Mouse (Mus musculus) gastrocnemius, postnatal 14 days (tissue): ENCODE measurements at regions not wholly inside any gene's neighbourhood (a gene's known extent, or its start where the extent isn't known, plus 50 kb on each side); places are given as distances from the start of the nearest gene placed in this dataset.

Experiments
- DNase-seq: peaks from one replicate; pipeline ENCODE4 v3.0.0; 2021; ENCODE audit warnings: mixed read lengths
- intact Hi-C: fragments of 180-260 bp; cut with DNase I; formaldehyde crosslinking; loops from one replicate; pipeline ENCODE4 v1.15.1; 2025; ENCODE audit warnings: low total_unique reads

GRCm38 (mm10) chr14:86233305-86233704 is 907.7 kb downstream of the Diaph3 start:
- intact Hi-C loops, result no loop called here
- no peak for DNase-seq

GRCm38 (mm10) chr14:86230609-86231008 is 910.4 kb downstream of the Diaph3 start:
- intact Hi-C loops, result no loop called here

GRCm38 (mm10) chr14:86229755-86230154 is 911.3 kb downstream of the Diaph3 start:
- no peak for DNase-seq
- intact Hi-C loops, result no loop called here

More at GRCm38 (mm10) chr14:86230609-86231008, 910.4 kb downstream of the Diaph3 start:
- no peak for DNase-seq

- intact Hi-C loops, result no loop called here
- no peak for DNase-seq
These were observed 925.3 kb downstream of the Diaph3 start for GRCm38 (mm10) chr14:86215711-86216110.

- intact Hi-C loops, result no loop called here
- DNase-seq, result no peak
These were observed 929.4 kb downstream of the Diaph3 start for GRCm38 (mm10) chr14:86211654-86212053.

GRCm38 (mm10) chr14:86204582-86204981 is 936.5 kb downstream of the Diaph3 start:
- intact Hi-C loops, result no loop called here
- no peak for DNase-seq

GRCm38 (mm10) chr14:86197864-86198263 is 943.2 kb downstream of the Diaph3 start:
- intact Hi-C loops, result loop anchor here (10.0 kb wide), 1 partner anchor 87 kb away; no protein-coding TSS in a partner anchor
- DNase-seq, result no peak

GRCm38 (mm10) chr14:86184663-86185381 is 956.2 kb downstream of the Diaph3 start:
- intact Hi-C loops, result no loop called here
- DNase-seq, result no peak

- DNase-seq, result no peak
- intact Hi-C loops, result no loop called here
These were observed 962.5 kb downstream of the Diaph3 start for GRCm38 (mm10) chr14:86178517-86178916.

- intact Hi-C loops, result no loop called here
- DNase-seq, result no peak
These were observed 969.9 kb downstream of the Diaph3 start for GRCm38 (mm10) chr14:86171118-86171517.

GRCm38 (mm10) chr14:86159151-86159550 is 981.9 kb downstream of the Diaph3 start:
- no peak for DNase-seq
- intact Hi-C loops, result no loop called here

GRCm38 (mm10) chr14:86154688-86155087 is 986.3 kb downstream of the Diaph3 start:
- DNase-seq, result no peak
- intact Hi-C loops, result no loop called here

GRCm38 (mm10) chr14:86151276-86151675 is 989.8 kb downstream of the Diaph3 start:
- intact Hi-C loops, result no loop called here
- DNase-seq, result no peak

- intact Hi-C loops, result no loop called here
- DNase-seq, result no peak
These were observed 990.6 kb downstream of the Diaph3 start for GRCm38 (mm10) chr14:86150329-86150866.

- intact Hi-C loops, result no loop called here
- no peak for DNase-seq
These were observed 1025.6 kb downstream of the Diaph3 start for GRCm38 (mm10) chr14:86115254-86116057.

- DNase-seq, result no peak
- intact Hi-C loops, result no loop called here
These were observed 1039.5 kb downstream of the Diaph3 start for GRCm38 (mm10) chr14:86101497-86101896.

GRCm38 (mm10) chr14:86070313-86071100 is 1070.5 kb downstream of the Diaph3 start:
- no peak for DNase-seq
- intact Hi-C loops, result no loop called here

- intact Hi-C loops, result no loop called here
- no peak for DNase-seq
These were observed 1071.7 kb downstream of the Diaph3 start for GRCm38 (mm10) chr14:86069329-86069728.

GRCm38 (mm10) chr14:86067743-86068142 is 1073.3 kb downstream of the Diaph3 start:
- DNase-seq, result no peak
- intact Hi-C loops, result no loop called here

- no peak for DNase-seq
- intact Hi-C loops, result no loop called here
These were observed 1077.5 kb downstream of the Diaph3 start for GRCm38 (mm10) chr14:86063620-86063943.
